Mouse (Mus musculus) retina, adult 2 months (tissue): Measurements from ENCODE around the gene Atp2b4.
A peak's percentile ranks its signal among the peaks of the same experiment; 100 is the strongest.
"Not testable (repeated sequence)": the region's sequence is repeated elsewhere in the genome, so short reads cannot be mapped to it uniquely, and the experiment has no call there.

ENCODE experiments used
- DNase-seq: peaks from one replicate; pipeline ENCODE4 v3.0.0-alpha.2; 2012; ENCODE audit warnings: low read depth, low spot score

Atp2b4 gene

DNA sequence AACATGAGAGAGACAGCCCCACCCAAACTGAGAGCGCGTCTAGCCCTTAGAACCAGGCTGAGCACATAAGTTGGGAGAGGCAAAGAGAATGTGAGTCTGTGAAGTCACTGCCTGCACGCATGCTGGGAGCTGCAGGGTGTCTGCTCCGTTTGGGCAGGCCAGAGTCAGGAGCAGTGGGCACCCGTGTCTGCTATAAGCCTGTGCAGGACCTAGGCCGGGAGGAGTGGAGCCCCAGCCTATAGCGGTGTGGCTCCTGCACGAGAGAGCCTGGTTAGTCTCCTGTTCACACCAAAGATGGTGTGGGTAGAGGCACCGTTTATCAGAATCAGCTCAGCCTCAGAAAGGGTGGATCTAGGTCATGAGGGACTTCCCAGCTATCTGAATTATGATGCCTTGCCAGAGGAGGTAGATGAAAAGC lies 55.8 kb downstream of the Atp2b4 start:
- DNase-seq = no peak

GRCm38 (mm10) chr1:133744609-133745008 lies 56.2 kb downstream of the Atp2b4 start:
- no peak for DNase-seq

DNA sequence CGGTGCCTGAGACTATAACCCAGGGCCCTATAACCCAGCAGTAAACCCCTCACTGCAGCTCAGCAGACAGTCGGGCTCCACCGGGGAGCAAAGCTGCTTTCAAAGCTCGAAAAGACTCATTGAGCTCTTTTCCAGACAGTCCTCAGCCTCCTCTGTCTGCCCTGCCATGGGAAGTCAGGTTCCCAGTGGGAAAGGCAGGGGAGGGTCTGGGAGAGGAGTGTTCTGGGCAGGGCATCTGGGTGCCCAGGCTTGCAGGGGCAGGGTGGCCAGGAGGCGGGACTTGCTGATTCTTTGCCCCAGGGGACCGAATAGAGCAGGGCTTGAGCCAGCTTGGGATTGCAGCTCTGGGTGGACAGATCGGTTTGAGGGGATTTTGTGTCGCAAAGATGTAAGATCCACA lies 58.3 kb downstream of the Atp2b4 start:
- no peak for DNase-seq

DNA sequence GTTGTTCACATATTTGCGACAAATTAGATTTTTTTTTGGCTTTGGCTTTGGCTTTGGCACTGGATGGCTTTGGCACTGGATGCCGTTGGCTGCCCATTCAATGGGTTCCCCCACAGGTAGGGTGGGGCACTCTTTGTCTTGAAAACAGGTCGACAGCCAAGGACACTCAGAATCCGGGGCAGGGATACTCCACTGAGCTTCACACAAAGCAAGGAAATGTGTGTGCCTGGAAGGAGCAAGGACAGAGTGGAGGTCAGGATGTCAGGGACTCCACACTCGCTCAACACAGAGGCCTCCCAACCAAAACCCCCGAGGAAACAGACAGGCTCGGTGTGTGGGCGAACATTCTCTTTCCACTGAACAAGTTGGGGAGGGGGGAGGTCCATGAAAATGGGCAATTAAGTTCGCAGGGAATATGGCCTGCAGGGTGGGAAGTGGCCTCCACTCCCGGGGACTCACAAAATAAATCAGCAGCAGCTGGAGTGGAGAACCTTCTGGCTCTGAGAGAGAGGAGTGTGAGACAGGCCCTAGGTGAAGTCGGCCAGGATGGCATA lies 58.9 kb downstream of the Atp2b4 start:
- no peak for DNase-seq

- DNase-seq = no peak
These were observed 59.7 kb downstream of the Atp2b4 start for GRCm38 (mm10) chr1:133741171-133741570.

GRCm38 (mm10) chr1:133736664-133737063 lies 64.2 kb downstream of the Atp2b4 start:
- DNase-seq = no peak

GRCm38 (mm10) chr1:133735995-133736652 lies 64.7 kb downstream of the Atp2b4 start:
- DNase-seq = peak; percentile 32

DNA sequence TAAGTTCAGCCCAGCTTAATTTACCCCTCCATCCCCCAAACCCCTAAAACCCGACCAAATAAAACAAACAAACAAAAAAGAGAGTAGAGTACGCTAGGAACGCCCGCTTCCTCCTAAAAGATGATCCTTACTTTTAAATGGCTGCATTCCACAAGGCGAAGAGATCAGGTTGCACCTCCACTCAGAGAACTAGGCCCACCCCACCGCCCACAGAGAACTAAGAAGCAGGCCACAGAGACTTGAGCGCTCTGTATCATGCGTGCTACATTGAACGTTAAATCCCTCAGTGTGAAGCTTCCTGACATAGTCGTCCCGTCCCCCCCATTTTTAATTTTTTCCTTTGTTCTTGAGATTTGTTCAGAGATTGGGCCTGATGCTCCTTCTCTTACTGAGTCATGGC lies 68.0 kb downstream of the Atp2b4 start:
- DNase-seq = no peak

- DNase-seq = no peak
These were observed 72.5 kb downstream of the Atp2b4 start for GRCm38 (mm10) chr1:133728339-133728738.

GRCm38 (mm10) chr1:133720342-133720741 lies 80.5 kb downstream of the Atp2b4 start:
- DNase-seq = no peak

DNA sequence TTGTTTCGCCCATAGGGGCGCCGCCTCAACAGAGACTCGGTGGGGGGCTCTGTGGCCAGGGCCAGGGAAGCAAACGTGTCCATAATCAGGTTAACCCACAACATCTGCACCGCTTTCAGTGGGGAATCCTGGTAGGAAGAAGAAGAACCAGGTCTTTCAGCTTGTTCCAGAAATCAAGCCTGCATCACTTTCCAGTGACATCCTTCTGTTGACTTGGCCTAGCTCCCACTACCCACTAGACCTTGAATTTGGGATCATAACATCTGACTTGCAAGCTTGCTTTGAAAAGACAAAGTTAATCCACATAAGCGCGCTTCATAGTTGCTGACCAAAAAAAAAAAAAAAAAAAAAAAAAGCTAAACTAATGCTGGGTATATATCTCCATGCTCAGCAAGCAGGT lies 82.1 kb downstream of the Atp2b4 start:
- DNase-seq = no peak

DNA sequence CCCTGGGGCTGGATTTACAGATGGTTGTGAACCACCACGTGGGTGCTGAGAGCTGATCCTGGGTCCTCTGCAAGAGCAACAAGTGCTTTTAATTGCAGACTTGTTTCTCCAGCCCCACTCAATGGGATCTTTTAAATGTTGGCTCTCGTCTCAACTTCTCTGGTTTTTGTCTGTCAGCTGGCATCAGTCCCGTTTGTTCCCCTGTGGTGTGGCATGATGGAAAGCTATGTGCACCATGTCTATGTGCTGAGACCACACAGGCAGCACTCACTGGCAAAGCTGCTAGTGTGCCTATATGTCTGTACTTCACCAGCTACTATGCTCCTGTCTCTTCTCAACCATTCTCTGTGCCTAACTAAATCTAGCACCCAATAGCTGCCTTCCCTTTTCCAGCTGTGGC lies 82.5 kb downstream of the Atp2b4 start:
- no peak for DNase-seq

- DNase-seq = no peak
These were observed 84.4 kb downstream of the Atp2b4 start for GRCm38 (mm10) chr1:133716464-133716863.

- no peak for DNase-seq
These were observed 85.7 kb downstream of the Atp2b4 start for GRCm38 (mm10) chr1:133715191-133715590.

DNA sequence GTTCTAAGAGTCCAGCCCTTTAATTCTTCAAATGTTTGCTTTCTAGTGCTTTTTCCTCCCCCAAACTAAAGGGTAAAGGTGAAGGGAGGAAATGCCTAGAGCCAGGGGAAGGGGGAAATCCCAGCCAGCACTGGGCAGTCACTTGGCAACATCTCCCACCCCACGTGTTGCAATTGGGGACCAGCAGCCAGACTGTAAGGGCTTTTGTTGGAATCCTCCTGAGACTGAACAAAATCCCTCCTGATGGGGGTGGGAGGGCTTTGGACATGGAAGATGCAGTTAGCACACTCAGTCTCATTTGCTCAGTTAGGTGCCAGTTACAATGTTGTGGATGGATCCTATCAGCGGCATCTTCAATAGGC lies 87.9 kb downstream of the Atp2b4 start:
- DNase-seq = no peak

GRCm38 (mm10) chr1:133712288-133713008 lies 88.4 kb downstream of the Atp2b4 start:
- no peak for DNase-seq

GRCm38 (mm10) chr1:133711376-133711775 lies 89.5 kb downstream of the Atp2b4 start:
- no peak for DNase-seq

DNA sequence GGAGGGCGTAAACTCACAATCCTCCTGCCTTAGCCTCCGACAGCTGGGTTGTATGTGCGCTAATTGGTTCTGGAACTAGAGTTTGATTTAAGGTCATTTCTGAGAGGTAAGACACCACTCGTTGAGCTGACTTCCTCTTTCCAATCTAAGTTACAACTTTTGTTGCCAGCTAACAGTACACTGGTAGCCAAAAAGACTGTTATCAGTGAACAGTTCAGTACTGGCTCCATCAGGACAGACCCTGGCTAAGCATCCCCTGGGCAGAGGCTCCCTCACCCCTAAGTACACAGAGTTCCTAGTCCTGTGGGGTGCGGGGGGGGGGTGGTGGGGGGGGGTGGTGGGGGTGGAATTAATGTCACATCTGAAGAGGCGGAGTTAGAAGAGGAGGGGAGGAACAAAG lies 89.9 kb downstream of the Atp2b4 start:
- no peak for DNase-seq

GRCm38 (mm10) chr1:133709292-133709691 lies 91.5 kb downstream of the Atp2b4 start:
- no peak for DNase-seq

- DNase-seq = not testable (repeated sequence)
These were observed 99.0 kb downstream of the Atp2b4 start for GRCm38 (mm10) chr1:133701824-133702223.

DNA sequence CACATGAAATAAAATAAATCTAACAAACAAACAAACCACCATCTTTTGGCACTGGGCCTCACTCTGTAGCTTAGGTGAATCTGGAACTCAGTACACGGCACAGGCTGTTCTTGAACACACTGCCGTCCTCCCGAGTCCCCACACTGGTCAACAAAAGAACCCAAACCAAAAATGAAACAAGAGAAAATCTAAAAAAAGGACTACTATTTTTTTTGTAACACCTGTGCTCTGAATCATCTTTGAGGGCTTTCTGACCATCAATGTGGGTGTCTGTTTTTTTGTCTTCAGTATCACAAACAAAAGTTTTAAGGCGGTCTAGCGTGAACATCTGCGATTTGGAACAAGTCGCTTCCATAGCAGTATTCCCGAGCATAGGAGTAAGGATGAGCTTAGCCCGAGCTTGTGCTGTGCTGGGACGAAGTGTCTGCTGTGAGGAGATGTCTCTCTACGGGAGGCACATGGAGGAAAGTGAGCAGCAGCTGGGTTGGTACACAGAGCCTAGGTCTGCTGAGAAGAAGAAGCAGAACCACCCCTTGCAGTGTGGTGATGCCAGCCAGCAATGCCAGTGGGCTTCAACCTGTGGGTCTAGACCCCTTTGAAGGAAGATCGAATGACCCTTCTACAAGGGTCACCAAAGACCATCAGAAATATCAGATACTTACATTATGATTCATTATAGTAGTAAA lies 102.8 kb downstream of the Atp2b4 start:
- DNase-seq = no peak

- DNase-seq = no peak
These were observed 104.9 kb downstream of the Atp2b4 start for GRCm38 (mm10) chr1:133695901-133696300.

DNA sequence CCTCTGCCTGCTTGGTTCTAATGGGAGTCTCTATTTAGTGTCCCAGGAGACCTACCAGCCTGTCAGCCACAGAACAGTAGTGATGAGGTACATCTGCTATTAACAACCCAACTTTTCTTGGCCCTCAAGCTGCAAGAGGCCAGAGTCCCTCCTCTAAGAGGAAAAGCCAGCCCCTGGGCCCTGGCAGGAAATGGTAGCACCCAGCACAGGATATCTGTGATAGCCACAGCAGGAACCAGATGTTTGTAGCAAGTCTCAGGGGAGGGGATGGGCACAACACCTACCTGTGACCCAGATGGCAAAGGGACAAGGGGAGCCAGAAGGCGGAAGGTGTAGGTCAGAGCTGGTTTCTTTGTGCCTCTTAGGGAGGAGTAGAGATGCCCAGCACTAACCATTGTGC lies 106.0 kb downstream of the Atp2b4 start:
- DNase-seq = no peak
